Mouse (Mus musculus) megakaryocyte, embryonic 14.5 days (primary cell): ENCODE results near the gene Nfib.

Source experiments
- FLI1 ChIP-seq: IDR thresholded peaks from 2 replicates; pipeline ENCODE4 v1.6.1; 2012; ENCODE audit warnings: low read length, inconsistent platforms, mixed read lengths
- GATA1 ChIP-seq: IDR thresholded peaks from 3 replicates; pipeline ENCODE4 v1.6.1; 2012; ENCODE audit warnings: mixed read lengths, low read length, inconsistent platforms, borderline replicate concordance

- TF ChIP-seq FLI1, result no peak
- TF ChIP-seq GATA1, result no peak
Observed at GRCm38 (mm10) chr4:82271547-82271946, 434.0 kb downstream of the Nfib start.
